Mouse (Mus musculus): ENCODE measurements around the gene Ttc30a2.
"Not testable (repeated sequence)": the region's sequence is repeated elsewhere in the genome, so short reads cannot be mapped to it uniquely, and the experiment has no call there.

Ttc30a2 gene

GRCm38 (mm10) chr2:75981440-75982081, 3.6 kb upstream of the Ttc30a2 start, which contains the start of gene Ttc30a1:
Gene Ttc30a1 (minus strand): TSS chr2:75981967.
- CTCF ChIA-PET, result not testable (repeated sequence)

- CTCF ChIA-PET, result not testable (repeated sequence)
Observed at GRCm38 (mm10) chr2:75980933-75981439, 3.0 kb upstream of the Ttc30a2 start.

- CTCF ChIA-PET, result not testable (repeated sequence)
Observed at GRCm38 (mm10) chr2:75976070-75976469, 1.9 kb downstream of the Ttc30a2 start.

GRCm38 (mm10) chr2:75974131-75974530, 3.8 kb downstream of the Ttc30a2 start:
- CTCF ChIA-PET, result interaction anchor here (1.3 kb wide), 1 partner anchor 9 kb away, joined by 3 read pairs; no protein-coding TSS in a partner anchor

- CTCF ChIA-PET, result interaction anchor here (0.6 to 1.0 kb wide), 3 partner anchors 8 to 328 kb away, joined by 3 to 4 read pairs (median 3); no protein-coding TSS in a partner anchor
Observed at GRCm38 (mm10) chr2:75964972-75965371, 13.0 kb downstream of the Ttc30a2 start.

GRCm38 (mm10) chr2:75964512-75964911, 13.5 kb downstream of the Ttc30a2 start:
- CTCF ChIA-PET, result interaction anchor here (0.6 to 1.0 kb wide), 3 partner anchors 9 to 327 kb away, joined by 3 to 4 read pairs (median 3); no protein-coding TSS in a partner anchor

- CTCF ChIA-PET, result interaction anchor here (0.6 to 1.0 kb wide), 3 partner anchors 36 to 78 kb away, joined by 3 to 5 read pairs (median 4); no protein-coding TSS in a partner anchor
Observed at GRCm38 (mm10) chr2:75964051-75964450, 13.9 kb downstream of the Ttc30a2 start.

- CTCF ChIA-PET, result interaction anchor here (0.7 kb wide), 1 partner anchor 35 kb away, joined by 3 read pairs; no protein-coding TSS in a partner anchor
Observed at GRCm38 (mm10) chr2:75963211-75963840, 14.6 kb downstream of the Ttc30a2 start.

GRCm38 (mm10) chr2:75960366-75961330, 17.3 kb downstream of the Ttc30a2 start:
- CTCF ChIA-PET, result no interaction called here

GRCm38 (mm10) chr2:75959850-75960365, 18.1 kb downstream of the Ttc30a2 start:
- CTCF ChIA-PET, result no interaction called here

GRCm38 (mm10) chr2:75959183-75959849, 18.7 kb downstream of the Ttc30a2 start:
- CTCF ChIA-PET, result no interaction called here

GRCm38 (mm10) chr2:75955709-75956108, 22.3 kb downstream of the Ttc30a2 start:
- CTCF ChIA-PET, result no interaction called here

- CTCF ChIA-PET, result no interaction called here
Observed at GRCm38 (mm10) chr2:75953320-75953719, 24.6 kb downstream of the Ttc30a2 start.

GRCm38 (mm10) chr2:75950685-75951084, 27.3 kb downstream of the Ttc30a2 start:
- CTCF ChIA-PET, result no interaction called here

- CTCF ChIA-PET, result no interaction called here
Observed at GRCm38 (mm10) chr2:75938117-75939063, 39.6 kb downstream of the Ttc30a2 start, which contains the start of gene Ttc30b. Gene Ttc30b (minus strand): TSS chr2:75938585.

- CTCF ChIA-PET, result not testable (repeated sequence)
Observed at GRCm38 (mm10) chr2:75937520-75938116, 40.4 kb downstream of the Ttc30a2 start.

- CTCF ChIA-PET, result not testable (repeated sequence)
Observed at GRCm38 (mm10) chr2:75936685-75937084, 41.3 kb downstream of the Ttc30a2 start.

- CTCF ChIA-PET, result no interaction called here
Observed at GRCm38 (mm10) chr2:75933541-75933940, 44.4 kb downstream of the Ttc30a2 start.

- CTCF ChIA-PET, result no interaction called here
Observed at GRCm38 (mm10) chr2:75930941-75931340, 47.0 kb downstream of the Ttc30a2 start.

Measured in spleen, embryonic (tissue).